Mouse (Mus musculus) adrenal gland, adult 18-20 months (tissue): ENCODE measurements around the gene Parp8. TPM values are rescaled to one million over a fixed set of nuclear protein-coding genes. Genes with fewer than 3 reads are reported as not detected.

ENCODE experiments used
- DNase-seq, 2 experiments: peaks; one replicate each; pipeline ENCODE4 v3.0.0; 2021 to 2022; ENCODE audit warnings: low spot score in 2 of 2
- total RNA-seq, 2 experiments: library from RNA; stranded (reverse); gene quantifications; 1 replicate in 1 of 2; 2 replicates in 1 of 2; pipeline ENCODE4 v1.2.3; 2021

Parp8 gene
- total RNA-seq, 2 experiments from 2014 or later = 8.6 to 9.2 TPM

DNA sequence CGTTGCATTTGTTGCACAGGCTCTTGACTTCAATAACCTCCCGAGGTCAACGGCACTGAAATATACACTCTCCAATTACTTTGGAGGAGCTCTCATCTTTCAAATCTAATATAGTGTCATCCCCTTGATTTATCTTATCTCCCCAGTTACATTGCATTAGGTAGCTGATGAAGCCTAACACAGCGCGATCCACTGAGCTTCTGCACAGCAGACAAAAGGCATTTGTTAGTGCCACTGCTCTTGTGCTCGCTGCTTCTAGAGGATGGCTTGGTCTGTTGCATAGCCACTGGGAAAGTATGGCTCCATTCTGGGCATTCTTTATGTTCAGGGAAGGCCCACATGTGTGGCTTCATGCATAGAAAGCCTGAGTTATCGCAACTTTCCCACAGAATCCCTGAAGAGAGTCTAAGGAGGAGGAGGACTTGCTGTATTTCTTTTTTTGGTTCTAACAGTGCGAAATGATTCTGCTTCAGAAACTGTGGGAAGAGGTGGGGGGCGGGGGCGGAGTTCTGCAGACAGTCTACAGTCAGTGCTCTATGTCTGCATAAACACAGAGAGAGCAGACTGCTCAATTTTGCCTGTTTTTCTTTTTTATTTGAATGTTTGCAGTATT lies 145.7 kb downstream of the Parp8 start:
- DNase-seq = no peak

DNA sequence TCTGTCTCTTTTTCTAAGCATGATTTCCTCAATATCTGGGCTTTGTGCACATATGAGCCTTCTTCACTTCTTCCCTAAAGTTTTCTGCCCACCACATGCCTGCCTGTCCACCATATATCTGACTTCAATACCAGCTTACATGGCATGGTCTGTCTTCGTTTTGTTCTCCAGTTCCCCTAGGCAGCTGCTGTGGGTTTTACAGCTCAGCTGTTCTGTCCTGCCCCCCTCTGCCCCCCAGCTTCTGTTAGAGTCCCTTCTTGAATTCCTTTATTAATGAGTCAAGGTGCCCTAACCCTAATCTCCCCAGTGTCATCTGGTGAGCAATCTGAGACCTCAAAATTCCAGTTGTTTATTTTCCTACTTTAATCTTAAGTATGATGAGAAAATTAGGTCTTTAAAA lies 155.1 kb downstream of the Parp8 start:
- DNase-seq = no peak

DNA sequence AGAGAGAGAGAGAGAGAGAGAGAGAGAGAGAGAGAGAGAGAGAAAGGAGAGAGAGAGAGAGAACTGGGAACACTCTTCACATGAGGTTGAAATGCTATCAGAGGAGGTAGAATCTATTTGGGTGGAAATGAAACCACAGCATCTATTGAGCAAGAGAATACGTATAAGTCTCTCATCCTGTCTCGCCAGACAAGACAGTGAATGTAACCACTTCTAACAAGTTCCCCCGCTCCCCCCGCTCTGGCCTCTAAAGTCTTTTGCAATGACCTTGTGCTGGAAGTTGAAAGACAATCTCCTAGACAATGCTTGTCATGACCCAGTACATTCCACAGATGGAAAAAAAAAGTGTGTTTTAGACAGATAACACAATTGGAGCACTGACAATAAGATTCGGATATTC lies 181.4 kb downstream of the Parp8 start:
- no peak for DNase-seq

DNA sequence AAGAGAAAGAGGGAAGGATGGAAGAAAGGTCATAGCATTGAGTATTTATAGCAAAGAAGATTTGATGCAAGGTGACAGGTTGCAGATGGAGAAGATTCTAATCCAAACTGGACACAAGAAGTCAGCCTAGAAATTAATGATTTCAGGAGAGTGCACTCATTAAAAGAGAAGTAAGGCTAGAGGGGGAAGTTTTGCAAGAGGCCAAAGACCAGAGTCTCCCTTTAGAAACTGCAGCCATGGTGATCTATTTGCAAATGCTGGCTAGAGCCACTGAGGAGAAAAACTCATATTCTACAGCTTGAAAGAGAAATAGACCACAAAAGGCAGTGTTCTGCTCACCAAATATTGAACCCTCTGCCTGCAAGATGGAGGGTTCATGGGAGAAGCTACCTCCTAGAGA lies 194.4 kb downstream of the Parp8 start:
- no peak for DNase-seq

DNA sequence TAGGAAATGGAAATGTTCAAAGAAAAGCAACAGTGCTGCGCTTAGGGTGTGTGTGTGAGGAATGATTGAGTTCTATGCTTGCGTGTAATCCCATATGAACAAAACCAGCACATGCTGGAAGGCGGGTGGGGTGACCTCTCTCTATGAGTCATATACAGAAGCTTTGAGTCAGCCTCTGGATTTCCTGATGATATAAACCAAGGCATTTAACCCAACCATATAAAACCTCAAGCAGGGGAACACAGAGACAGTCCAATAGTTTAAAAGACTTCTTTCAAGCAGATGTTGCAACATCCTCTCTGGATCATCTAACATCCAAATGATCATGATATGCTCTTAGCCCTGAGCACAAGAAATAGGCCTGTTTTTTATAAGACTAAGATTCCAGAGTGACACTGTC lies 196.3 kb downstream of the Parp8 start:
- DNase-seq = no peak

DNA sequence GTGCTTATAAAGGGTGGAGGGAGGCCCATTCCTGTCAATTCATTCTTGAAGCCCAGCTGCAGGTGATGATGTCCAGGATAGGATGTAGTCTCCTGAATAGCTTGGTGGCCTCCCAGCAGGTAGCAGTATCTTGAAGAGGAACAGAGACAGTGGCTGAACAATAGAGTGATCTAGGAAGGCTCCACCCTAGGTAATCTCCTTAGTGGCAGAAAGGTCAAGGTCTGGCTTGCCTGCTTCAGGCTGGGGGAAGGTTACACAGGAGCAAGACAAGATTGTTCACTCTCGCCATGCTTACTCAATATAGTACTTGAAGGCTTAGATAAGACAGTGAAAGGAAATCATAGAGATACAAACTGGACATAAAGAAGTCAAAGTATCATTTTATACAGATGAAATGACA lies 213.9 kb downstream of the Parp8 start:
- DNase-seq = no peak

Other genes with a start within 250 kb of the Parp8 start
- gene Emb, start 183.0 kb upstream of the Parp8 start, total RNA-seq = 10 to 100 TPM; 22.0 to 32.3 TPM
- gene Gm17509, start 195.5 kb upstream of the Parp8 start, total RNA-seq = not detected